Mouse (Mus musculus): Measurements from ENCODE around the gene Rtn1.

Gene Rtn1

DNA sequence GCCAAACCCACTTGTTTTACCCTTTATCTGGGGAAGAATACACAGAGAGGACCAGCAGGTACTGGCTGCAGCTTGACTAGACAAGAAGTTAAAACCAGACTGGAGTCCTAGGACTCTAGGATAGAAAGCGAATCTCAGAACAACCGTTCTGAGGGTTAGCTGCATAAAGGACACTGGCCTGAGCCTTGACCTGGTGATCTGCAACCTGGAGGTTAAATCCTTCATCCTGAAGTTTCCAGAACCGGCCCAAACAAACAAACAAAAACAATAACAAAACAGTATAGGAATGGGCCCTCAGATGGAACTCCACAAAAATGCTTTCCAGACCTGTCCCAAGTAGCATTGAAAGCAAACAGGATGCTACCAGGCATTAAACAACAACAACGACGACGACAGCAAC lies at the start of gene Rtn1:
Gene Rtn1, minus strand, starts transcription at position 101 of the 400 bp plus-strand sequence.
- in situ Hi-C loops (cut with MboI; ENCODE audit: low sequenced_read_pairs), result loop anchor here (25.0 kb wide), 1 partner anchor 297 kb away; no protein-coding TSS in a partner anchor

DNA sequence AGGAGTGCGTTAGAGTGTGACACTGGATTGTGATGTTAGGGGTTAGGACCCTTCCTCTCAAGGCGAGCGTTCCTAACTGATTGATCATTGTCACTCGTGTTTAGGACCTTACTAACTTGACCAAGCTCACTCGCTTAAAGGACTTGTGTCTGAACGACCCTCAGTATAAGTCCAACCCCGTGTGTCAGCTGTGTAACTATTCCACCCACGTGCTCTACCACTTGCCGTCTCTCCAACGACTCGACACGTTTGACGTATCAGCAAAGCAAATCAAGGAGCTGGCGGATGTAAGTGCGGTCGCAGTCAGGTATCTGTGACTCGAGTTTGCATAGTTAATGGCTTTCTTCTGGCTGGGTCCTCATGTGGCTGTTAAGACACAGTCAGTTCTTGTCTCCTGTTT lies 45.1 kb upstream of the Rtn1 start:
- in situ Hi-C loops (cut with MboI; ENCODE audit: low sequenced_read_pairs), result loop anchor here (25.0 kb wide), 1 partner anchor 1083 kb away; the partner anchor contains the start of gene Tmem30b

DNA sequence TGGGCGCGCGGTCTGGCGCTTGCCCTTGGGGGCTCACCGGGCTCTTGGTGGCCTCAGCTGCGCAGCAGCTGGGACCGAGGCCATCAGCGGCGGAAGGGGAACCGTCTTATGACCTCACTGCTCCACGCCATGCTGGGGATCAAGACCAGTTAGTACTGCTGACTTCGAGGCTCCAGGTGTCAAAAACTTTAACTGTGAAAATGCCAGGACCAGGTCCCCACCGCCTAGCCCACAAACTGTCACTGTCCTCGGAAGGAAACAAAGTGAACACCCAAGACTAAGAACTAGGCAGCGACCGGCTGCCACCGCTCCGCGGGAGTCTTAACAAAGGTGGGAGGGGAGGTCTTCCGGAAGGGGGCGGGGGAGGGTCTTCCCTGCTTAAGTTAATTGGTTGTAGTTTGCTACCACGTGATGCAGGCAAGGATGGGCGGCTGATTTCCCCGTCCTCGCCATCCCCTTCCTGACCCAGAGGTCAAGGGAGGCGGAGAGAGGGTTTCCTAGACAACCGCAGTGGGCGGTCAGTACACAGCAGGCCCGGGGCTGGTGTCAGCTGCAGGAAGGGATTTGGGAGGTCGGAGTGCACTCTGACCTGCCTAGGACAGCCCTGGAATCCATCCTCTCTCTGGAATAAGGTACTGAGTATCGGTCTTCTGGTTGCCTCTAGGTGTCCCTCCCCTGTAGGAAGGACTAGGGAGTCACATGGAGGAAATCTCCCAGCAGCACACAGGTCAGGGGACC lies 33.2 kb upstream of the Rtn1 start, which contains the start of gene Lrrc9:
Gene Lrrc9, plus strand, starts transcription at position 28 of the 738 bp plus-strand sequence.
- in situ Hi-C loops (cut with MboI; ENCODE audit: low sequenced_read_pairs), result loop anchor here (25.0 kb wide), 1 partner anchor 680 kb away; no protein-coding TSS in a partner anchor

DNA sequence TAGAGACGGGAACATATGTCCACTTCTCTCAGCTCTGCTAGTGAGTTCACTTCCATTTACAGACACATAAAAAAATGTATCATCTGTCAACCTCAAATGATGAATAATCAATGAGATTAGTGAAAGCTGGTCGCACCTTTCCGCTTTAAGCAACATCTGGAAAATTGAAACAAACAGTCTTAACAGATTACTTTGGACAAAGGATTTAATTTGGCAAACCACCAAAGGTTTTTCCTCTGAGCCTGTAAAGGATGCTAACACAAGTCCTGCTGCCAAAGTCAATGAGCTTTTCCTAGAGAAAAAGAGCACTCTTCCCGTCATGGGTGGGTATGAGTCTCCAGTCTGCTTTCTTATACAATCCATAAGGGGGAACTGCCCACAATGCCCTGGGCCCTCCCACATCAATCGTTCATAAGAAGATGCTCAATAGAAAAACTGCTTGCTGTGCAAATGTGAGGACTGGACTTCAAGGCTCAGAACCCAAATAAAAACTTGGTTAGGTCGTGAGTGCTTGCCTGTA lies 30.2 kb upstream of the Rtn1 start:
- in situ Hi-C loops (cut with MboI; ENCODE audit: low sequenced_read_pairs), result loop anchor here (25.0 kb wide), 1 partner anchor 677 kb away; no protein-coding TSS in a partner anchor

DNA sequence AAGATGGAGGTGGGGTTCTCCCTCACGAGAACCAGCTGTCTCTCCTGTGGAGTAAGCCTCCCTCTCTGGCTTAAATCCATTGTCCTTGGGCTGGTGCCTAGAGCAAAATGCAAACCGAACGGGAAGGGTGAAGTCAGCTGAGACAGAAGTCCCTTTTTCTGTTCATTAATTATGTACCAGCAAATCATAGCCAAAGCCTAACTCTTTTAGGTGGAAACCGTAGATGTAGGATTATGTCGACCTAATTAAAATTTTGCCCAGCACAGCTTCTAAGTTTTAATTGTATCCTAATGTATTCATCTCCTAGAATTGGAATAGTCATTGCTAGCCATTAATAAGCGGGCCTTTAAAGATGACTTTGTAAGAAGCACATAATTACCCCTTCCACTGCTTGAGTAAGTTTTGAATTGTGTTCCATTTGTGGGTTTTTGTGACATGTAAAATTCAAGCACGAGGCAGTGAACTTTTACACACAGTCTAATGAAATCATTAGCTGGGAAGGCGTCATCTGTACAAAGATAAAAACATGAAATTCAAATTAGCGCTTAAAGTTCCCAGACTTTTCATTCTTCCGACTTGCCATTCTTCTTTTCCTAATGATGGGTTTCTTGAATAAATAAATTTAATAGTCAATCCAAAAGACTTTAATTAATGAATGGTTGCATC lies 29.0 kb upstream of the Rtn1 start:
- in situ Hi-C loops (cut with MboI; ENCODE audit: low sequenced_read_pairs), result loop anchor here (25.0 kb wide), 1 partner anchor 676 kb away; no protein-coding TSS in a partner anchor

DNA sequence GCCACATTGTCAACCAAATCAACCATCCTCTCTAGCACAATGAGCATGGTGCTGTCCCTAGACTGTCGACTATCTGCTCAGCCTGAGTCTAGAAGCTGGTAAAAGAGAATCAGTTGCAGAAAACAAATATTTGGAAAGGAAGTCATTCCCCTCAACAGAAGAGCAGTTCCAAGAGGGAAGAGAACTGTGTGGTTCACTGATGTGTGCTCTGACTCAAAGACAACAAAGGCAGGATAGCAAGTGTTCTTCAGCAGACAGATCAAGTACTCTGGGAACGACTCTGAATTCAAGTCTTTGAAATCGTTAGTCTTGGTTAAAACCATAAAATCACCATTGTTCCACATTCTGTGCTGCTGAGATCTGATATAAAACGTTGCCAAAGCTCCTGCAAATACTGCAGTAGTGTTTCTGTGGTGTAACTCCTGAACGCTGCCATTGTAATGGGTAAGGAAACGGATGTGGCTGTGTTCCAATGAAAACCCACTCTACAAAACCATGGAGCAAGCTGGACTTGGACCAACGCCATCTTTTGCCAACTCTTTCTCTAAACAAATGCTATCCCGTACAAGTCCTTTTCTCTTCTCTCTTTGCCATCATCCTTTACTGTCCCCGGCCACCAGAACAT lies 24.5 kb upstream of the Rtn1 start:
- in situ Hi-C loops (cut with MboI; ENCODE audit: low sequenced_read_pairs), result loop anchor here (25.0 kb wide), 1 partner anchor 671 kb away; no protein-coding TSS in a partner anchor

DNA sequence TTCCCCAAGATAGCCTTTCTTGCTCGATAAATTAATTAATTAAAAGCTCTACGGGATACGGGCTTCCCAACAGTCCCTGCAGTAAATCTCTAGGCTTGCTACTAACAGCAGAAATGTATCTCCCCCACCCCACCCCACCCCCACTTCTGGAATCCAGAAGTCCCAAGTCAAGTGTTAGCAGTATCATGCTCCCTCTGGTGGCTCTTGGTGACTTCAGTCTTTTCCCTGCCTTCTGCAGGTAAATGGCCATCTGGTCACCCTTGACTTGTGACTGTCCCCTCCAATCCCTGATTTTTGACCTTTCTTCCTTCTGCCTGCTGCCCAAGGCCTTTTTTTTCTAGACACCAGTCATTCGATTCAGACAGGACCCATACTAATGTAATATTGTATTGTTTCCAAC lies 23.4 kb upstream of the Rtn1 start:
- in situ Hi-C loops (cut with MboI; ENCODE audit: low sequenced_read_pairs), result loop anchor here (25.0 kb wide), 1 partner anchor 670 kb away; no protein-coding TSS in a partner anchor

DNA sequence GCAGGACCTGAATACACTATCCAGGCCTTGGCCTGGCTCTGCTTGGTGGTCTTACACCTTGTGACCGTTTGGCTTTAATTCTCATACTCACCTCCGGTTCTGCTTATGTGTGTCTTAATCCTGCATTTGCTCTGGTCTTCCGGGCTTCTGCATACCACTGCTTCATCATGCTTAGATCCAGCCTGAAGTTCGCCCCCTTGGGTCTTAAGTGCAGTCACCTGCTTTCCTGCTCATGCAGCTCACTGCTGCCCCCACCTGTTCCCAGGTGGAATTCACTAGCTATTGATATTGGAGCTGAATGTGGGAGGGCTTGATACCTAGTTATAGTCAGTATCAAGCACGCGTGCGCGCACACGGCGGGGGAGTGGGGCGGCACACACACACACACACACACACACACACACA lies 18.9 kb upstream of the Rtn1 start:
- in situ Hi-C loops (cut with MboI; ENCODE audit: low sequenced_read_pairs), result loop anchor here (25.0 kb wide), 1 partner anchor 665 kb away; no protein-coding TSS in a partner anchor

DNA sequence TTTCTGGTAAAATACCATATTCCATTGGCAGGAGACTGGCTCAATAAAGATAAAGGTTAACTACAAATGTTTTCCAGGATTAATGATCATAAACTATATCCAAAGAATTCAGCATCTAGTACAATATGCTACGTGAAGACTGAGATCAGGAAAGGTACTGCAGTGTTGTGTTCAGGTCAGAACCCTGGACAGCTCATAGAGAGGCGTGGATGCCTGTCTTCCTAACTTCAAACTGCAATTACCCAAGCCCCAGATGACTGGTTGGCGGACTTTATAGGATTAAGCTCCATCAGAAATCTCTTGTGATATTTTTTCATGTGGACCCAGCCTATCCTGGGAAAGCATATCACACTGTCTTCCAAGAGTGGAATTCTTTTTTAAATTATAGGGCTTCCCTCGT lies 13.8 kb upstream of the Rtn1 start:
- in situ Hi-C loops (cut with MboI; ENCODE audit: low sequenced_read_pairs), result loop anchor here (25.0 kb wide), 1 partner anchor 310 kb away; no protein-coding TSS in a partner anchor

DNA sequence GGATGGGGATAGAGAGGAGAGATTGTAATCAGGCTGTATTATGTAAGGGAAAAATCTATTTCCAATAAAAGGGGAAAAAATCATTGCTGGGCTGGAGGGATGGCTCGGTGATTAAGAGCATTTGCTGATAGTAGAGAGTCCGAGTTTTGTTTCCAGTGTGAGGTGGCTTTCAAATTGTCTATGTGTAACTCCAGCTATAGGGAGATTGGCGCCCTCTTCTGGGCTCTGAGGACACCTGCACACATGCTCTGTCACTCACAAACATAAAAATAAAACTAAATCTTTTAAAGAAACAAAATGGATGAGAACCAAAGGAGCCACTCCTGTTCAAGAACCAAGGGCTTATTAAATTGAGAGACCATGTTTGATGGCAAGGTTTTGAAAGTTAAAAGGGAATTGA lies 8.9 kb upstream of the Rtn1 start:
- in situ Hi-C loops (cut with MboI; ENCODE audit: low sequenced_read_pairs), result loop anchor here (25.0 kb wide), 1 partner anchor 305 kb away; no protein-coding TSS in a partner anchor

DNA sequence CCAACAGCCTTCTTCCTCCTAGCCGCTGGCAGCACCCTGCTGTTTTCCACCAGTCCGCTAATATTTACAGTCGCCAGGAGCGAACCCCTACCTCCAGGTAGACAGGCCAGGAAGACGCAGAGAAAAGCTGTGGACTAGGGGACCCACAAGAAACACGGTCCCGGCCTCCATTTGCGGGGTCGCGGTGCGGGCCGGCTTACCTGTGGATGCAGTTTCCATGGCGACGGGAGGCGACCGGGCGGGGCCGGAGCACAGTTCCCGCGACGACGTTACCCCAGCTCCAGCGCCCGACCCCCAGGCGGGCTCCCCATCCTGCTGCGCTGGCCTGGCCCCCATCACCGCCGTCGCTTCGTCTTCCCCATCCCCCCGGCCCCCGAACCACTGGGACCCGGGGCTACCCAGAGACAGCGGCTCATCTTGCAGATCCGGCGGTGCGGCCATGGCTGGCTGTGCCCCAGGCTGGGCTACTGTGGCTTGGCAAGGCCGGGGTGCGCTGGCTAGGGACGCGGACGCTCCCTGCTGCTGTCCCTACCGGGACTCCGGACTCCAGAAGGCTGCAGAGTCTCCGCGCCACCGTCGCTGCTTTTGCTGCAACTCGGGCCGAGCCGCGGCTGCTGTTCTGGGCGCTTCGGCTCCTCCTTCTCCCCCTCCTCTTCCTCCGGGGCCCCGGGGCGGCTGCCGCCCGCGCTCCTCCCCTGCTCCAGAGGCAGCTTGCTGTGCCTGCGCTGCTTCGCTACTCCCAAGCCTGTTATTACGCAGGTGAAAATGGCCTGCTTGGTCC lies 553 bp downstream of the Rtn1 start:
- in situ Hi-C loops (cut with MboI; ENCODE audit: low sequenced_read_pairs), result loop anchor here (25.0 kb wide), 1 partner anchor 296 kb away; no protein-coding TSS in a partner anchor

DNA sequence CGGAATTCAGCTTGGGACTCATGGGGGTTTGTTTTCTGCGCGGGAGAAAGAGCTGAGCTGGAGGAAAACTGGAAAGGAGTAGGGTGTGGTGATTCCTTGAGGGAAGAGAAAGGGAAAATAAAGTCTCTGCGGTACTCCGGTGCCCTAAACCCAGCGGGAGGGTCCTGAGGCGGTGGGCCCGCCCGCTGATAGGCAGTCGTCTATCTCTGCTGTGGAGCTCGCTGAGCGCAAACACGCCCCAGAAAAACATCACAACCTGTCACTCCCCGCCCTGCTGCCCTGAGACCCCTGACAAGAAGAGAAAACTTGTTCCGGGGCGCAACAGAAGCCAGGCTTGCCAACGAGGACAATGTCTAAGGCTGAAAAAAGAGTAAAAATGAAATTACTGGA lies 1.1 kb downstream of the Rtn1 start:
- in situ Hi-C loops (cut with MboI; ENCODE audit: low sequenced_read_pairs), result loop anchor here (25.0 kb wide), 1 partner anchor 295 kb away; no protein-coding TSS in a partner anchor

DNA sequence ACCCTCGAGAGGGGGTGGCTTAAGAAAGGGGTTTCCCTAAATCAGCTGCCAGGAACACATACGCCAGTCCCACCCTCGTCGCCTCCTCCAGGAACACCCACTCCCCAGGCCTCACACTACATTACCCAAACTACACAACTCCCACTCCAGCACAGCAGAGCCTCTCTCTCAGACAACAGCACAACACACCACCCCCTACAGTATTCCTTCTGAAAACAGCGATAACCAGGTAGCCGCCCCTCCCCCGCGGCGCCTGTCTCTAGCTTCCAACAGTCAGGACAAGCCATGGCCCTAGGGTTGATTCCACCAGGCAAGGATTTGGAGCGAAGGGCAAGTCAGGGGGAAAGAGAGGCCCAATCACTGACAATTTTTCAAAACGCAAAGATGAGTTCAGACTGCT lies 1.7 kb downstream of the Rtn1 start:
- in situ Hi-C loops (cut with MboI; ENCODE audit: low sequenced_read_pairs), result loop anchor here (25.0 kb wide), 1 partner anchor 295 kb away; no protein-coding TSS in a partner anchor

DNA sequence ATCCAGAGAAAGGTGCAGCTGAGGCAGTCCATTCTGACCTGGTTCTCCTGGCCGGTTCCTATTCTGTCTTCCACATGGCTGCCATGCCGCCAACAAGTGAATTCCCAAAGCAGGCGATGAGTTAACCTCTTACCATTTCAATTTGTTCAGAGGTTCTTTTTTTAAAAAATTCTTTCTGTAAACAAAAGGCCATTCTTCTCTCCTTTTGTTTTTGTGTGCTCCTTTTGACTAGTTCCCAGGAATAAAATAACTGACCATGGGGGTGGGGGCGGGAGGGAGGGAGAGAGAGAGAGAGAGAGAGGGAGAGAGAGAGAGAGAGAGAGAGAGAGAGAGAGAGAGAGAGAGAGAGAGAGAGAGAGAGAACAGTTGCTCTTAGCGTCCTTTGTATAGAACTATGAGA lies 3.8 kb downstream of the Rtn1 start:
- in situ Hi-C loops (cut with MboI; ENCODE audit: low sequenced_read_pairs), result loop anchor here (25.0 kb wide), 1 partner anchor 293 kb away; no protein-coding TSS in a partner anchor

DNA sequence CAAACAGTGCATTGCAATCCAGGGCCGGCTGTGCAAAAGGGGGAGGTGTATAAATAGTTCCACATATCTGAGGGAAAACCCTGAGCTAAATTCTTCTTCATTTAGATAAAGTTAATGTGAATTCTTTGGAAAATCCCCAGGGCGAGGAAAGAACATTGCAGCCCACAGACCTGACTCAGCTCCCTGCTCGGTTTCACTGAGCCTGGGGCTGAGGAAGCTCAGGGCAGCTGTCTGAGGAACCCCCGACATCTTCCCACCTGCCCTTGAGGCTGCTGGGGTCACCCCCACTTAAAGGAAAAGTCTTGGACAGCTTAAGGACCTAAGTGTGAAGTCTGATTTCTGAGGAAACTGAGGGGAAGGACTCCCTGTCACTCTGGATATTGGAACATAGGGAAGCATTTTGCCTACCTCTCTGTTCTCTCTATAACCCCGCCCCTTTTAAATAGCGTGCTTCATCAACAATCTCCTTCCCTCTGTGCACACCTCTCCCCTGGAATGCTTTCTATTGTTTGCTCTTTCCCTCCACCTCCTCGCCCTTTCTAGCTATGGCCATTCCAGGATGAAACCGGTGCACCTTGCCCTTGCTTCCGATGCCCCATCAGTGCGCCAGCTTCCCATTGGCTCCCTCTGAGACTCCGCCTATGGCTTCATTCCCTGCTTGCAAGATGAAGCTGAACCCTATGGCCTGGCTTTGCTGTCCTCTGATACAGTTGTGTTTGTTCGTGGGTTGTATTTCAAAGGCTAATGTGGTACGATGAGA lies 15.6 kb downstream of the Rtn1 start:
- in situ Hi-C loops (cut with MboI; ENCODE audit: low sequenced_read_pairs), result no loop called here

DNA sequence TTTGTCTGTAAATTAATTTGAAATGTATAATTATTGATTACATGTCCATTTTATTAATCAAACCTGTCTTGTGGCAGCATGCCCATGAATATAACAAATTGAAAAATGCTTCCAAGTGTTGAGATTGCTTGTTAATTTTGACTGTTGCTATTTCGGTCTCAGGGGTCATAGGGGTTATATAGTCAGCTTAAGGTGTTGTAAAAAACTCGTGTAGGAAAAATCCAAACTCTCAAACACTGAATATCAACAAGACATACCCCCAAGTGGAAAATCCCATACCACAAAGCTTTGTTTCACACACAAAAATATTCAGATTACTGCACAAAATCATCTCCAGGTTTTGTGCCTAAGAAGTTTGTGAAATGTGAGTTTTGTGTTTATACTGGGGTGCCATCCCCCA lies 18.5 kb downstream of the Rtn1 start:
- in situ Hi-C loops (cut with MboI; ENCODE audit: low sequenced_read_pairs), result no loop called here

DNA sequence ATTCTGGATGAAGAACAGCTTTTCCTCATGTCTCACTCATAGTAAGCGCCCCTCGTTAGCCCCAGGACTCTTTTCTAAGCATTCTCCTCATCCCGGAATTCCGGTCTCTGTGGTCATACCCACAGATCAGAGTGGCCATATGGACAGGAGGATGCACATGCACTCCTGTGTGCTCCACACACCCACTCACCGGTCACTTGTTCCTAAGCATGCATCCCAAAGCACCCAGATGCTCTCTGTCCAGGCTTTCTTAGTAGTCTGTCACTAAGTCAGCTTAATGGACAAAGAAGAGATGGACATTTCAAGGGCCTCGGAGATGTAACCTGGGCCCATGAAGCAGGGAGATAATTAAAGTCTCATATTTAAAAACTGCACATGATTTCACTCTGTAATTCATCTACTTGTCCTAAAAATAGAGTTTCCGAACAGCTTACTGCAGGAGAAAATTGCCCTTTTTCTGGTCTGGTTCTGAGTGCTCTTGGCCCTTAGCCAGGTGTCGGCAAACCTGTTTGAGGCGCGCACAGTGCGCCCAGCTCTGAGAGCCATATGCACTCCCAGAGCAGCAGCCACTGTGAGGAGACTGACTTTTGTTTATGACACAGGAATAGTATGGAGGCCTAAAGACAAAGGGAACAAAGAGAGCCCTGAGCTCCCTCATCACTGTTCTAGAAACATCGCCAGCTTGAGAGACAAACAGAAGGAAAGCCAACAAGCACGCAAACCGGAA lies 19.3 kb downstream of the Rtn1 start:
- in situ Hi-C loops (cut with MboI; ENCODE audit: low sequenced_read_pairs), result no loop called here

DNA sequence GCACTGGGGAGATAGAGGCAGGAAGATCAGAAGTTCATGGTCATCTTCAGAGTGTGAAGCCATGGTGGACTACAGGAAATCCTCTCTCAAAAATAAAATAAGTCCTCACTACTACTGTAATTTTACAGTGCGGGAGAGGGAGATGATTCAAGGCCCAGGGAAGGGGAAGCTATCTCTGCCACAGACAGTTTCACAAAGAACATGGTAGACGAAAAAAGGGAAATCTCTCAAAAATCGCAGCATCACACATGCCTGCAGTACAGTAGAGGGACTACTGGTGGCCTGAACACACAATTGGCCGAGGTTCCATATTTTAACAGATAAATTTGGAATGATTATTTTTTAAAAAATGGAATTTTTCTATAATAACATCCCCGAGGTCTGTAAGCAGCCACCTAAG lies 20.0 kb downstream of the Rtn1 start:
- in situ Hi-C loops (cut with MboI; ENCODE audit: low sequenced_read_pairs), result no loop called here

DNA sequence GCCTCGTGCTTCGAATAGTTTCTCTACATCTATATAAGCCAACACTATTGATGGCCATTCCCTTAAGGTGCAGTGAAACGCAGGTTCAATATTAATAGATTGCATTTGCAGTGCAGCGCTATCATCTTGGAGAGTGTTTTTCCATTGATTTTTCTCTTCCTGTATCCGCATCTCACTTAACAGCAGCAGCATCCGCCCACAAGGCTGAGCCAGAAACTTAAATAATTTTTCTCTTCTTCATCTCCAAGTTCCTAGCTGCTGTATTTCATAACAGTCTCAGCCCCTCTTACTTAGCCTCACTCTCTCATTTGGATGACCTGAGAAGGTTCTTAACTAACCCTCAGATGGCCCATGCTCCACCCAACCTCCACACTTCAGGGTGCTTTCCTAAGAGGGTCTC lies 20.7 kb downstream of the Rtn1 start:
- in situ Hi-C loops (cut with MboI; ENCODE audit: low sequenced_read_pairs), result no loop called here
